Mouse (Mus musculus): Measurements from ENCODE around the gene Cngb1.

DNA sequence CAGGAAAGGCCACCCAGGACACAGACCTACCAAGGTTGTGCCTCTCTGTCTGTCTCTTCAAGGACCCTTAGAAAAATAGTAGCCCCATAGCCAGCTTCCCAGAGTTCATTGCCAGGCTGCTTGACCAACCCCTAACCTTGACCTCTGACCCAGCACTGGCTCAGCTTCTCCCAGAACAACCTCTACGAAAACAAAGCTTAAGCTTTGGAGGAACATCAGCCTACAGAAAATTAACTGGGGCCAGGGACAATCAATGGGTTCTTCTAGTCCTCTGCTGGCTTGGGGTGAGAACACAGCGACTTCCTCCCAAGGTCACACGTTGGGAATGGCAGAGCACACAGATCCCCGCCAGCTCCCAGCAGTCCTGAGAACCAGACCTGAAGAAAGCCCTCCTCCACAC is 859 bp downstream of the Cngb1 start:
- TF ChIP-seq CTCF (IDR thresholded peaks at IDR 0.05; ENCODE audit: insufficient read depth, low read length) = no peak
- no peak for TF ChIP-seq POLR2A (IDR thresholded peaks at IDR 0.05; ENCODE audit: borderline replicate concordance, extremely low read depth, low read depth, low read length)

All from lung, adult 2 months (tissue).